Mouse (Mus musculus) CH12.LX (cell line): ENCODE data around the gene Unk.

Experiments
- CTCF ChIP-seq, 2 experiments: IDR thresholded peaks in 1 of 2; conservative IDR thresholded peaks in 1 of 2; 2 replicates each; pipeline ENCODE4 v1.5.1; 2011 to 2012; ENCODE audit warnings: low read depth in 2 of 2, low read length in 2 of 2, improper control_type of control experiment in 1 of 2, inconsistent platforms in 1 of 2, mild to moderate bottlenecking in 1 of 2, moderate library complexity in 1 of 2
- E2F4 ChIP-seq: IDR thresholded peaks from 2 replicates; pipeline ENCODE4 v1.6.1; 2011; ENCODE audit warnings: low read depth, low read length, improper control_type of control experiment; ENCODE audit not compliant: insufficient replicate concordance
- ELF1 ChIP-seq: IDR thresholded peaks from 2 replicates; pipeline ENCODE4 v1.6.1; 2014; ENCODE audit warnings: low read depth, mild to moderate bottlenecking, inconsistent platforms, low read length, improper control_type of control experiment
- EP300 ChIP-seq: IDR thresholded peaks from 2 replicates; pipeline ENCODE4 v1.6.1; 2011; ENCODE audit warnings: low read length, improper control_type of control experiment
- ETS1 ChIP-seq: conservative IDR thresholded peaks from 2 replicates; pipeline ENCODE4 v1.6.1; 2012; ENCODE audit warnings: low read depth, mild to moderate bottlenecking, inconsistent platforms, low read length, improper control_type of control experiment, moderate library complexity
- GABPA ChIP-seq: IDR thresholded peaks from 2 replicates; pipeline ENCODE4 v1.6.1; 2012; ENCODE audit warnings: low read depth, low read length, improper control_type of control experiment, inconsistent platforms; ENCODE audit not compliant: insufficient replicate concordance
- MYC ChIP-seq: IDR thresholded peaks from 2 replicates; pipeline ENCODE4 v1.6.1; 2011; ENCODE audit warnings: low read depth, mild to moderate bottlenecking, improper control_type of control experiment, low read length
- NRF1 ChIP-seq: IDR thresholded peaks from 2 replicates; pipeline ENCODE4 v1.6.1; 2014; ENCODE audit warnings: low read depth, mild to moderate bottlenecking, inconsistent platforms, low read length, improper control_type of control experiment, moderate library complexity
- RCOR1 ChIP-seq: conservative IDR thresholded peaks from 2 replicates; pipeline ENCODE4 v1.6.1; 2012; ENCODE audit warnings: low read depth, mild to moderate bottlenecking, inconsistent platforms, low read length, improper control_type of control experiment
- USF1 ChIP-seq: IDR thresholded peaks from 2 replicates; pipeline ENCODE4 v1.6.1; 2014; ENCODE audit warnings: low read depth, mild to moderate bottlenecking, inconsistent platforms, low read length, improper control_type of control experiment

GRCm38 (mm10) chr11:116053510-116054229 lies 23.5 kb downstream of the Unk start:
- TF ChIP-seq CTCF (conservative IDR thresholded peaks at IDR 0.05 in 1 of 2, IDR thresholded peaks at IDR 0.05 in 1 of 2; ENCODE audit: low read depth in 2 of 2, low read length in 2 of 2) (no peak), MYC (no peak), E2F4 (no peak), USF1 (no peak), NRF1 (no peak), EP300 (no peak), GABPA (no peak), ELF1 (no peak), RCOR1 (no peak), ETS1 (no peak)
